Mouse (Mus musculus): ENCODE measurements around the gene Gemin5.

DNA sequence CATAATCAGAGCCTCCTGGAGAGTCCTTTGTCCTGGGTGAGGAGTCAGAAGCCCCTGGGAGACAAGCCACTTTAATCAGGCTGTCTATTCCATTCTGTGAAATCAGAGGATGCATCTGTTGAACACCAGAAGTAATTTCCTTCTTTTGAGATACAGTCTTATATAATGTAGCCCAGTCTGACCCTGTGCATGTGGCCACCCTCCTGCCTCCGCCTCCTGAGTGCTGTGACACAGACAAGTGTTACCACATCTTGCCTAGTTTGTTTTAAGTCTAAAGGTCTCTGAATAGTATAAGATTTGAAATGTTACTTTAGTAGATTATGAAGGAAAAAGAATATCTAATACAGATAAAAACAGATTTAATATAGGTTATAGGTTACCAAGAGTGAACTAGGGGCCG, 68.3 kb downstream of the Gemin5 start:
- TF ChIP-seq EP300 (IDR thresholded peaks at IDR 0.05; ENCODE audit: low read depth): no peak
- no peak for TF ChIP-seq CTCF (IDR thresholded peaks at IDR 0.05; ENCODE audit: low read depth)
